Mouse (Mus musculus) C2C12 (cell line): ENCODE data around the gene Ncapd2.

Experiments
- CTCF ChIP-seq: IDR thresholded peaks from one replicate; pipeline ENCODE4 v1.5.1; 2011; ENCODE audit not compliant: control insufficient read depth, insufficient read depth, insufficient read length
- FOSL1 ChIP-seq: IDR thresholded peaks from one replicate; pipeline ENCODE4 v1.8.0; 2011; ENCODE audit warnings: mild to moderate bottlenecking, low read length; ENCODE audit not compliant: poor library complexity, insufficient read depth, severe bottlenecking
- MAX ChIP-seq: IDR thresholded peaks from one replicate; pipeline ENCODE4 v1.6.1; 2011; ENCODE audit warnings: mild to moderate bottlenecking, control low read depth
- MYOD1 ChIP-seq: IDR thresholded peaks from one replicate; pipeline ENCODE4 v1.6.1; 2011; ENCODE audit warnings: low read depth; ENCODE audit not compliant: control insufficient read depth, insufficient read length
- MYOG ChIP-seq: IDR thresholded peaks from one replicate; pipeline ENCODE4 v1.6.1; 2011; ENCODE audit not compliant: control insufficient read depth, insufficient read length; ENCODE audit errors: extremely low read depth
- USF1 ChIP-seq: IDR thresholded peaks from one replicate; pipeline ENCODE4 v1.6.1; 2011; ENCODE audit warnings: low read depth, mild to moderate bottlenecking, control low read depth, moderate library complexity

GRCm38 (mm10) chr6:125149569-125149950, 41.9 kb downstream of the Ncapd2 start:
- no peak for TF ChIP-seq MAX
- no peak for TF ChIP-seq CTCF
- TF ChIP-seq MYOD1: no peak
- TF ChIP-seq FOSL1: no peak
- TF ChIP-seq MYOG: no peak
- TF ChIP-seq USF1: no peak
